Mouse (Mus musculus): ENCODE measurements around the gene Lyl1.

DNA sequence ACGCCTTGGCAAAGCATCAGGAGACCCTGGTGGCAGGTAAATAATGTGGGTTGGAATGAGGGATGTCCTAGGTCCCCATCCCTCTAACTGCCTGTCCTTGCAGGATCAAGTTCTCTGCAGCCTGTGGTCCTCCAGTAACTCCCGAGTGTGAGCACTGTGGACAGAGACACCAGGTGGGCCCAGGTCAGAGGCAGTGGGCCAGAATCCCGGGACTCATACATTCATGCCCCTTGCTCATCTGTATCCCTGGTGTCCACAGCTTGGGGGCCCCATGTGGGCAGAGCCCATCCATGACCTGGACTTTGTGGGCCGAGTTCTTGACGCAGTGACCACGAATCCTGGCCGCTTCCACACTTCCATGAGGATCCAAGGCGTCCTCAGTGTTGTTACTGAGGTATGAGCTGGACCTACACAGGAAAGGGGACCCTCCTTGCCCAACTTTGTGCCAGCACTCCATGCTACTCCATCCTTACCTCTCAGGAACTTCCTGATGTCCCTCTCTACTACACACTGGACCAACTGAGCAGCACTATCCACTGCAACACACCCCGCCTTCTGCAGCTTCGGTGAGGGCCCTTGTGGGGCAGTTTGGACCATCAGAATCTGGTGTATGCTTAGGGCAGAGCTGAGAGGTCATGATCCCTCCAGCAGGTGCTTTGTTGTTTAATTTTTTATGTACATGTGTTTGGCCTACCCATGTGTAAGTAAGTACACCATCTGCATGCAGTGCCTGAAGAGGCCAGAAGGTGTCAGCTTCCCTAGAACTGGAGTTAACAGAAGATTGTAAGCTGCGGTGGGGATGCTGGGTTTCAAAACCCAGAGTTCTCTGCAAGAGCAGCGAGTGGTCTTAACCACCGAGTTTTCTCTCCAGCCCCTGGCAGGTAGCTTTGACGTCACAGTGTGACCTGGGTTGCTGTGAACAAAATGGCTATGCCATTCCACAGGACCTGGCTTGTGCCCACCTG, 3.8 kb upstream of the Lyl1 start:
- TF ChIP-seq POLR2A (IDR thresholded peaks at IDR 0.05; ENCODE audit: insufficient read length, low read depth) (no peak), POLR2AphosphoS2 (IDR thresholded peaks at IDR 0.05; ENCODE audit: insufficient read length, low read depth) (no peak)

Measured in myocyte (in vitro differentiated cells).